Comparison of ENCODE assay signal across 8 mouse cellular contexts in the genomic region with DNA sequence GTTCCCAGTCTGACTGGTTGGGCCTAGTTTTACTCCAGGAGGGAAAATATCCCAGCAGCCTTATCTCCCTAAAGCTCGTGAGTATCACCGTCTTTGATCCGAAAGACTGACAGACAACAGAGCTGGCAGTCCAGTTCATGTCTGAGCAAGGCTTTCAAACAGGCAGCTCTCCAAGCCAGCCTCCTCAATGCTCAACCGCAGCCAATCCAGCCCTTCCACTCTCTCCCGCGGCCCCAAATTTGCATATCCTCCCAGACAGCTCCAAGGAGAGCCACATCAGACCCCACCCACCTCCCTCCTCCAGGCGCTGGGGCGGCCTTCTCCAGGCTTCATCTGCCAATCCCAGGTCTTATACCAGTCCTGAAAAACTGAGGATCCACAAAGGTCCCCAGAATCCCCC. TPM values are rescaled to one million over a fixed set of nuclear protein-coding genes. Genes with fewer than 3 reads are reported as not detected.
A peak's percentile ranks its signal among the peaks of the same experiment; 100 is the strongest.
DNase-seq lines count a peak whose midpoint lies in the region; ATAC-seq and TF ChIP-seq lines count a peak whose summit lies in the region.

No protein-coding gene starts in this region.

- H3K27ac ChIP-seq in hindbrain, postnatal 0 days: no peak overlapping the region

- DNase-seq in Muller cell, postnatal 12 days (ENCODE audit: inconsistent ontology term): peak; percentile 72
- DNase-seq in embryo, embryonic 9.5 days (ENCODE audit: extremely low spot score): peak; percentile 88
- peak; percentile 76 for DNase-seq in gastrocnemius, postnatal 25 days
- DNase-seq in hindbrain, postnatal 0 days (ENCODE audit: low spot score): peak; percentile 75
- DNase-seq in left cerebral cortex, postnatal 10 days (ENCODE audit: extremely low spot score in 1 of 2, low spot score in 2 of 2): peak; percentile 47 to 84
- peak; percentile 66 for DNase-seq in right cerebral cortex, postnatal 25 days
- no peak for DNase-seq in thymus, postnatal 10 days (ENCODE audit: low spot score in 2 of 2)

- ATAC-seq in hindbrain, postnatal 0 days: peak; percentile 83
- peak; percentile 49 for ATAC-seq in megakaryocyte, adult 5-6 weeks (ENCODE audit: poor library complexity, severe bottlenecking)

- no peaks in the 10 kb centered on the region for H3K27me3 ChIP-seq in hindbrain, postnatal 0 days (ENCODE audit: insufficient read depth, low read length)

- no peaks in the 10 kb centered on the region for H3K36me3 ChIP-seq in hindbrain, postnatal 0 days (ENCODE audit: insufficient read depth, low read length)

- peak overlapping the region; percentile 21; the same call in 1 of the 2 replicates for H3K9ac ChIP-seq in hindbrain, postnatal 0 days (replicated peaks; ENCODE audit: low read length)

- intact Hi-C loops in left cerebral cortex, postnatal 10 days (cut with DNase I): no loop called here

- peak overlapping the region; percentile 35 for H3K4me2 ChIP-seq in hindbrain, postnatal 0 days (ENCODE audit: low read depth, low read length)

- no peaks in the 10 kb centered on the region for H3K9me3 ChIP-seq in hindbrain, postnatal 0 days (ENCODE audit: low read length)

- no peak overlapping the region for H3K4me3 ChIP-seq in hindbrain, postnatal 0 days (ENCODE audit: low read length)

- no peak for TF ChIP-seq CTCF in hindbrain, postnatal 0 days (IDR thresholded peaks at IDR 0.05; ENCODE audit: low read depth)

- peaks cover 8% of the 10 kb centered on the region; the same call in 1 of the 2 replicates for H3K4me1 ChIP-seq in hindbrain, postnatal 0 days (ENCODE audit: insufficient read depth, low read length)

- 5% methylated on average over 8 of the region's 8 CpGs for WGBS in hindbrain, postnatal 0 days

RNA-seq across cellular contexts. Expression of gene Mab21l3, which starts 12.7 kb away (rescaled TPM):
- total RNA-seq in gastrocnemius, postnatal 25 days (2021): not detected
- 0.10 and 0.72 TPM in 2 replicates for total RNA-seq in hindbrain, postnatal 0 days (2014; rRNA removed)
- 0.04 and 0.09 TPM in 2 replicates for polyA plus RNA-seq in hindbrain, postnatal 0 days (2015; fragmentation: Nextera tagmentation; extraction: Ambion mirVana)
- total RNA-seq in left cerebral cortex, postnatal 10 days (2021): not detected
- not detected in 2 replicates for total RNA-seq in megakaryocyte, adult 5-6 weeks (2015)
- not detected in 2 replicates for total RNA-seq in megakaryocyte, adult 5-6 weeks (2017)

Comparison
In these comparisons a context has a peak if more than half of its experiments do, and no peak if none do; other contexts are left out.
1. DNase-seq: peak in Muller cell, postnatal 12 days (single experiment), embryo, embryonic 9.5 days (single experiment), gastrocnemius, postnatal 25 days (single experiment), hindbrain, postnatal 0 days (single experiment), left cerebral cortex, postnatal 10 days (2 of 2) and right cerebral cortex, postnatal 25 days (single experiment); none in thymus, postnatal 10 days (0 of 2).